Comparison of ENCODE assay signal across 8 mouse cellular contexts in the genomic region with DNA sequence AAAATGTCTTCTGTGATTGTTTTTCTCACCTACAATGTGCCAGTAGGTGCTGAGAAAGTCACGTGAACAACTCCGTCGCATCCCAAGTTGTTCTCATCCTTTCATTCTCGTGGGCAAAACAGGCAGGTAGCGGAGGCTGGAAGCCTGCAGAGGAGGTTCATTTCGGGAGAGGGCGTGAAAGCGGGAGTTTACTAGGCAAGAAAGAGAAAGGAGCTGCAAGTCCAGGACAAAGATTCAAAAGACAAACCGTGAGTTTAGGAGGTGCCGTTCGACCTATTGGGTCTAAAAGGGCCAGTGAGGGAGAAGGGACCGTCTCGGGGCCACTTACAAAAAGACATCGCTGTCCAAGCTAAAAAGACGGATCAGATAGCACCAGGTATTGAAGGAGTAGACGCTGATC. TPM values are rescaled to one million over a fixed set of nuclear protein-coding genes. Genes with fewer than 3 reads are reported as not detected.
DNase-seq lines count a peak whose midpoint lies in the region; ATAC-seq and TF ChIP-seq lines count a peak whose summit lies in the region.

No protein-coding gene starts in this region.

- peak overlapping the region; percentile 50 for H3K9ac ChIP-seq in kidney, embryonic 15.5 days
- H3K9ac ChIP-seq in hindbrain, embryonic 16.5 days (ENCODE audit: low read depth, low read length): peak overlapping the region; percentile 53
- peak overlapping the region; percentile 54 for H3K9ac ChIP-seq in liver, postnatal 0 days (replicated peaks)
- H3K9ac ChIP-seq in stomach, embryonic 16.5 days (ENCODE audit: low read length): peak overlapping the region; percentile 57

- DNase-seq in kidney, postnatal 10 days: no peak
- DNase-seq in R1 (ENCODE audit: low read depth, low spot score): peak; percentile 63
- peak; percentile 45 for DNase-seq in embryo, embryonic 9.5 days (ENCODE audit: extremely low spot score)
- DNase-seq in liver, postnatal 0 days: no peak
- no peak for DNase-seq in gastrocnemius, postnatal 25 days

- no peaks in the 10 kb centered on the region for H3K36me3 ChIP-seq in kidney, embryonic 15.5 days
- no peaks in the 10 kb centered on the region for H3K36me3 ChIP-seq in hindbrain, embryonic 16.5 days (ENCODE audit: control insufficient read depth, insufficient read depth, low read length)
- no peaks in the 10 kb centered on the region for H3K36me3 ChIP-seq in liver, postnatal 0 days (replicated peaks; ENCODE audit: insufficient read depth, low read length)
- H3K36me3 ChIP-seq in stomach, embryonic 16.5 days (ENCODE audit: control insufficient read depth, insufficient read depth, low read length): no peaks in the 10 kb centered on the region

- ATAC-seq in kidney, embryonic 15.5 days (replicated peaks; ENCODE audit: low FRiP score): no peak
- no peak for ATAC-seq in hindbrain, embryonic 16.5 days
- ATAC-seq in liver, postnatal 0 days: no peak
- no peak for ATAC-seq in stomach, embryonic 16.5 days (ENCODE audit: insufficient read depth, low FRiP score)

- peaks cover 58% of the 10 kb centered on the region for H3K27me3 ChIP-seq in kidney, embryonic 15.5 days
- H3K27me3 ChIP-seq in hindbrain, embryonic 16.5 days (replicated peaks; ENCODE audit: control insufficient read depth, insufficient read depth, low read length): no peaks in the 10 kb centered on the region; the same call in none of the 2 replicates
- no peaks in the 10 kb centered on the region; the same call in 1 of the 2 replicates for H3K27me3 ChIP-seq in liver, postnatal 0 days (ENCODE audit: insufficient read depth, low read length)
- H3K27me3 ChIP-seq in stomach, embryonic 16.5 days (ENCODE audit: control insufficient read depth, insufficient read depth, low read length): peaks cover 6% of the 10 kb centered on the region; the same call in 1 of the 2 replicates

- TF ChIP-seq EP300 in liver, postnatal 0 days (IDR thresholded peaks at IDR 0.05; ENCODE audit: low read depth): no peak

- H3K4me2 ChIP-seq in kidney, embryonic 15.5 days: peak overlapping the region; percentile 93
- H3K4me2 ChIP-seq in hindbrain, embryonic 16.5 days (ENCODE audit: low read length): peak overlapping the region; percentile 59
- peak overlapping the region; percentile 83 for H3K4me2 ChIP-seq in liver, postnatal 0 days (ENCODE audit: low read depth, low read length)
- H3K4me2 ChIP-seq in stomach, embryonic 16.5 days (ENCODE audit: low read depth, low read length): peak overlapping the region; percentile 85

- H3K27ac ChIP-seq in kidney, embryonic 15.5 days: no peak overlapping the region
- no peak overlapping the region for H3K27ac ChIP-seq in hindbrain, embryonic 16.5 days (ENCODE audit: low read depth, low read length)
- H3K27ac ChIP-seq in liver, postnatal 0 days (ENCODE audit: low read depth): no peak overlapping the region
- no peak overlapping the region for H3K27ac ChIP-seq in stomach, embryonic 16.5 days (ENCODE audit: low read length)

- H3K9me3 ChIP-seq in kidney, embryonic 15.5 days (replicated peaks): no peaks in the 10 kb centered on the region
- H3K9me3 ChIP-seq in hindbrain, embryonic 16.5 days (ENCODE audit: control insufficient read depth, low read length): no peaks in the 10 kb centered on the region
- no peaks in the 10 kb centered on the region for H3K9me3 ChIP-seq in liver, postnatal 0 days (ENCODE audit: low read length)
- no peaks in the 10 kb centered on the region for H3K9me3 ChIP-seq in stomach, embryonic 16.5 days (replicated peaks; ENCODE audit: control insufficient read depth, low read length)

- WGBS in kidney, embryonic 15.5 days: under 1% methylated on average over 16 of the region's 16 CpGs
- WGBS in hindbrain, embryonic 16.5 days: under 1% methylated on average over 16 of the region's 16 CpGs
- WGBS in liver, postnatal 0 days (ENCODE audit: insufficient replicate concordance): 1% methylated on average over 16 of the region's 16 CpGs
- WGBS in stomach, embryonic 16.5 days: under 1% methylated on average over 16 of the region's 16 CpGs

- peak overlapping the region; percentile 60 for H3K4me3 ChIP-seq in kidney, embryonic 15.5 days (replicated peaks)
- H3K4me3 ChIP-seq in hindbrain, embryonic 16.5 days (ENCODE audit: low read length): peak overlapping the region; percentile 51
- peak overlapping the region; percentile 55 for H3K4me3 ChIP-seq in liver, postnatal 0 days (ENCODE audit: low read depth, low read length)
- peak overlapping the region; percentile 59 for H3K4me3 ChIP-seq in stomach, embryonic 16.5 days (replicated peaks; ENCODE audit: low read length)

- TF ChIP-seq CTCF in liver, postnatal 0 days (IDR thresholded peaks at IDR 0.05; ENCODE audit: low read depth): no peak

- peaks cover 20% of the 10 kb centered on the region for H3K4me1 ChIP-seq in kidney, embryonic 15.5 days
- H3K4me1 ChIP-seq in hindbrain, embryonic 16.5 days (ENCODE audit: control insufficient read depth, insufficient read depth, low read depth, low read length): peaks cover 4% of the 10 kb centered on the region
- peaks cover 23% of the 10 kb centered on the region for H3K4me1 ChIP-seq in liver, postnatal 0 days (ENCODE audit: insufficient read depth)
- no peaks in the 10 kb centered on the region for H3K4me1 ChIP-seq in stomach, embryonic 16.5 days (ENCODE audit: control insufficient read depth, insufficient read depth, low read length)

RNA-seq across cellular contexts. Expression of gene Fcgr4, which starts 14.5 kb away (rescaled TPM):
- 1.2 and 1.3 TPM in 2 replicates for polyA plus RNA-seq in kidney, embryonic 15.5 days (2015; fragmentation: Nextera tagmentation; extraction: Ambion mirVana)
- polyA plus RNA-seq in hindbrain, embryonic 16.5 days (2015; fragmentation: Nextera tagmentation; extraction: Ambion mirVana): 0.20 and 0.40 TPM in 2 replicates
- 9.4 and 9.7 TPM in 2 replicates for polyA plus RNA-seq in liver, postnatal 0 days (2015; fragmentation: Nextera tagmentation; extraction: Ambion mirVana)
- polyA plus RNA-seq in stomach, embryonic 16.5 days (2015; fragmentation: Nextera tagmentation; extraction: Ambion mirVana): 0.90 and 1.5 TPM in 2 replicates
- not detected for total RNA-seq in gastrocnemius, postnatal 25 days (2021)

RNA-seq across cellular contexts. Expression of gene Fcgr3, which starts 31.5 kb away (rescaled TPM):
- 7.8 and 10.5 TPM in 2 replicates for polyA plus RNA-seq in kidney, embryonic 15.5 days (2015; fragmentation: Nextera tagmentation; extraction: Ambion mirVana)
- 9.8 and 11.5 TPM in 2 replicates for polyA plus RNA-seq in hindbrain, embryonic 16.5 days (2015; fragmentation: Nextera tagmentation; extraction: Ambion mirVana)
- 40.3 and 41.8 TPM in 2 replicates for polyA plus RNA-seq in liver, postnatal 0 days (2015; fragmentation: Nextera tagmentation; extraction: Ambion mirVana)
- 17.7 and 20.2 TPM in 2 replicates for polyA plus RNA-seq in stomach, embryonic 16.5 days (2015; fragmentation: Nextera tagmentation; extraction: Ambion mirVana)
- 1 to 10 TPM; 3.7 to 4.6 TPM for total RNA-seq in gastrocnemius, postnatal 25 days (2021)

RNA-seq across cellular contexts. Expression of gene Fcgr2b, which starts 56.8 kb away (rescaled TPM):
- 1.8 and 2.8 TPM in 2 replicates for polyA plus RNA-seq in kidney, embryonic 15.5 days (2015; fragmentation: Nextera tagmentation; extraction: Ambion mirVana)
- 1.6 and 2.3 TPM in 2 replicates for polyA plus RNA-seq in hindbrain, embryonic 16.5 days (2015; fragmentation: Nextera tagmentation; extraction: Ambion mirVana)
- polyA plus RNA-seq in liver, postnatal 0 days (2015; fragmentation: Nextera tagmentation; extraction: Ambion mirVana): 18.0 and 18.7 TPM in 2 replicates
- polyA plus RNA-seq in stomach, embryonic 16.5 days (2015; fragmentation: Nextera tagmentation; extraction: Ambion mirVana): 3.4 TPM in 2 replicates
- 1 to 10 TPM; 1.9 to 2.8 TPM for total RNA-seq in gastrocnemius, postnatal 25 days (2021)

Comparison
In these comparisons a context has a peak if more than half of its experiments do, and no peak if none do; other contexts are left out.
1. DNase-seq: peak in R1 (single experiment) and embryo, embryonic 9.5 days (single experiment); none in kidney, postnatal 10 days (single experiment), liver, postnatal 0 days (single experiment) and gastrocnemius, postnatal 25 days (single experiment).
2. Peak in every context shown above with its lines, with median percentiles within 50 percentile points of each other: H3K4me2 ChIP-seq, H3K4me3 ChIP-seq and H3K9ac ChIP-seq.